In the genomic region with DNA sequence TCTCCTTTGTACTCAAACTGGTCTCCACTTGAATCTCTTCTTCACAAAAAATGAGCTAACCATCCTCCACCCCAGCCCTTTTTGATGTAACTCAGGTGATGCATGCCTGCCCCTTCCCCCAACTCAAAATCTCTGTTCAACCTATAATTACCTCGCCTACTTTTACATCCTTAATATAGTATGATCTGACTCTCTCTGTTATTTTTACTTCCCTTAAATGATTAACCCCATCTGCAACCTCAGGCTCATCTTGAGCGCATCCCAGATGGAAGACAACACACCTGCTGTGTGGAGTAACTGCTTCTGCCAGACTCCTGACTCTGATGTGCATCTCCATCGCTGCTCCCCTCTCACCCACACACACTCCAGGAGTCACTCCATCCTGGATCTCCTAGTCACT, we compare ENCODE assay signal across 43 mouse cellular contexts. TPM values are rescaled to one million over a fixed set of nuclear protein-coding genes. Genes with fewer than 3 reads are reported as not detected.
"Had no signal": no experiment of that assay in that cellular context is flagged by ENCODE, and none has a peak within 500 bp of the region (broad histone marks: within the 10 kb centered on the region; RNA-seq: fewer than 3 reads in every experiment).

No protein-coding gene starts in this region.

- H3K4me1 ChIP-seq: limb, embryonic 13.5 days; limb, embryonic 15.5 days; lung, embryonic 15.5 days; midbrain, embryonic 15.5 days had no signal

- H3K9me3 ChIP-seq: limb, embryonic 10.5 days; limb, embryonic 12.5 days; limb, embryonic 13.5 days; limb, embryonic 15.5 days; liver, embryonic 12.5 days; liver, embryonic 13.5 days; liver, embryonic 15.5 days; lung, embryonic 15.5 days; megakaryocyte, embryonic 14.5 days; midbrain, embryonic 10.5 days; midbrain, embryonic 12.5 days; midbrain, embryonic 13.5 days; midbrain, embryonic 15.5 days had no signal

- ATAC-seq: liver, embryonic 12.5 days; liver, postnatal 0 days; lung, postnatal 0 days; midbrain, embryonic 13.5 days; midbrain, embryonic 15.5 days; midbrain, embryonic 16.5 days had no signal

- H3K4me2 ChIP-seq: limb, embryonic 12.5 days; limb, embryonic 13.5 days; limb, embryonic 15.5 days; liver, embryonic 11.5 days; liver, embryonic 12.5 days; liver, embryonic 13.5 days; liver, embryonic 15.5 days; lung, embryonic 14.5 days; lung, embryonic 15.5 days; midbrain, embryonic 11.5 days; midbrain, embryonic 12.5 days; midbrain, embryonic 13.5 days; midbrain, embryonic 15.5 days had no signal

- H3K27me3 ChIP-seq: limb, embryonic 12.5 days; limb, embryonic 13.5 days; limb, embryonic 15.5 days; liver, embryonic 12.5 days; liver, embryonic 13.5 days; liver, embryonic 15.5 days; lung, embryonic 15.5 days; midbrain, embryonic 12.5 days; midbrain, embryonic 13.5 days; midbrain, embryonic 15.5 days had no signal

- DNase-seq: left cerebral cortex, postnatal 4 days; liver; liver, embryonic 13.5 days; liver, postnatal 0 days; lung, adult 18-20 months; lung, adult 2 months; lung, embryonic 14.5 days; lung, postnatal 10 days; lung, postnatal 14 days; lung, postnatal 36 days; midbrain, embryonic 14.5 days had no signal

- H3K4me3 ChIP-seq: limb, embryonic 10.5 days; limb, embryonic 12.5 days; limb, embryonic 13.5 days; limb, embryonic 15.5 days; liver, embryonic 12.5 days; liver, embryonic 13.5 days; liver, embryonic 15.5 days; lung, embryonic 15.5 days; megakaryocyte, embryonic 14.5 days; midbrain, embryonic 10.5 days; midbrain, embryonic 12.5 days; midbrain, embryonic 13.5 days; midbrain, embryonic 15.5 days; myocyte had no signal

- H3K27ac ChIP-seq: limb, embryonic 10.5 days; limb, embryonic 12.5 days; limb, embryonic 13.5 days; limb, embryonic 15.5 days; liver, embryonic 12.5 days; liver, embryonic 13.5 days; liver, embryonic 14.5 days; liver, embryonic 15.5 days; lung, embryonic 15.5 days; macrophage; midbrain, embryonic 10.5 days; midbrain, embryonic 12.5 days; midbrain, embryonic 13.5 days; midbrain, embryonic 15.5 days had no signal

- H3K36me3 ChIP-seq: limb, embryonic 10.5 days; limb, embryonic 12.5 days; limb, embryonic 13.5 days; limb, embryonic 15.5 days; liver, embryonic 12.5 days; liver, embryonic 13.5 days; liver, embryonic 15.5 days; lung, embryonic 15.5 days; midbrain, embryonic 10.5 days; midbrain, embryonic 12.5 days; midbrain, embryonic 13.5 days; midbrain, embryonic 15.5 days had no signal

- H3K9ac ChIP-seq: limb, embryonic 12.5 days; limb, embryonic 13.5 days; limb, embryonic 15.5 days; liver, embryonic 12.5 days; liver, embryonic 13.5 days; liver, embryonic 14.5 days; liver, embryonic 15.5 days; liver, postnatal 0 days; lung, embryonic 14.5 days; lung, embryonic 15.5 days; midbrain, embryonic 12.5 days; midbrain, embryonic 13.5 days; midbrain, embryonic 15.5 days had no signal

RNA-seq across cellular contexts. Expression of gene Gm8439, which starts 14.1 kb away (rescaled TPM):
- total RNA-seq: left cerebral cortex, postnatal 10 days; left cerebral cortex, postnatal 14 days; left cerebral cortex, postnatal 25 days; left cerebral cortex, postnatal 36 days; left cerebral cortex, postnatal 4 days; liver, adult 2 months; megakaryocyte progenitor cell, adult 5-6 weeks; megakaryocyte-erythroid progenitor cell, adult 5-6 weeks; midbrain, postnatal 0 days; monocyte, adult 5-6 weeks had no signal
- polyA plus RNA-seq: limb, embryonic 10.5 days; limb, embryonic 11.5 days; limb, embryonic 12.5 days; limb, embryonic 13.5 days; limb, embryonic 14.5 days; limb, embryonic 15.5 days; liver, adult 2 months; liver, embryonic 11.5 days; liver, embryonic 12.5 days; liver, embryonic 13.5 days; liver, embryonic 14.5 days; liver, embryonic 15.5 days; lung, adult 2 months; lung, embryonic 14.5 days; lung, embryonic 15.5 days; lung, embryonic 16.5 days; lung, postnatal 0 days; macrophage; midbrain, embryonic 10.5 days; midbrain, embryonic 11.5 days; midbrain, embryonic 12.5 days; midbrain, embryonic 13.5 days; midbrain, embryonic 14.5 days; midbrain, embryonic 15.5 days; midbrain, embryonic 16.5 days; midbrain, postnatal 0 days; myocyte; neural tube, embryonic 11.5 days had no signal
